Mouse (Mus musculus): ENCODE results near the gene Zswim1. TPM values are rescaled to one million over a fixed set of nuclear protein-coding genes. Genes with fewer than 3 reads are reported as not detected.
A peak's percentile ranks its signal among the peaks of the same experiment; 100 is the strongest.
"Not testable (repeated sequence)": the region's sequence is repeated elsewhere in the genome, so short reads cannot be mapped to it uniquely, and the experiment has no call there.

Gene Zswim1
- total RNA-seq, 2 experiments from 2014 or later = 18.1 to 18.2 TPM

- no peak for DNase-seq (ENCODE audit: low spot score in 2 of 2)
These were observed 29.9 kb upstream of the Zswim1 start for GRCm38 (mm10) chr2:164792400-164793190.

GRCm38 (mm10) chr2:164793236-164793635 is 29.2 kb upstream of the Zswim1 start:
- DNase-seq (ENCODE audit: low spot score in 2 of 2) = peak in 1 of 2 experiments; percentile 52

DNA sequence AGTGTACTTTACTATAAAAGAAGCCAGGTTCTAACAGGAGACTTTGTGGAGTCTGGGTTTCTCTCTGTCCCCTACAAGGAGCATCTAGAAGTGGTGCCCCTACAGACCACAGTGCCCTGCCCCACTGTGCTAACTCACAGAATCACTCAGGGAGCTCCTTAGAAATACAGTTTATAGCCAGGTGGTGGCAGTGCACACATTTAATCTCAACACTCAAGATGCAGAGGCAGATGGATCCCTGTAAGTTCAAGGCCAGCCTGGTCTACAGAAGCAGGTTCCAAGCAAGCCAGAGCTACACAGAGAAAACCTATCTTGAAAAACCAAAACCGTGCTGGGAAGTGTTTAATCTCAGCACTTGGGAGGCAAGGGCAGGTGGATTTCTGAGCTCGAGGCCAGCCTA is 28.7 kb upstream of the Zswim1 start:
- no peak for DNase-seq (ENCODE audit: low spot score in 2 of 2)

- peak; percentile 80 to 91 for DNase-seq (ENCODE audit: low spot score in 2 of 2)
These were observed 28.2 kb upstream of the Zswim1 start for GRCm38 (mm10) chr2:164794293-164794692.

DNA sequence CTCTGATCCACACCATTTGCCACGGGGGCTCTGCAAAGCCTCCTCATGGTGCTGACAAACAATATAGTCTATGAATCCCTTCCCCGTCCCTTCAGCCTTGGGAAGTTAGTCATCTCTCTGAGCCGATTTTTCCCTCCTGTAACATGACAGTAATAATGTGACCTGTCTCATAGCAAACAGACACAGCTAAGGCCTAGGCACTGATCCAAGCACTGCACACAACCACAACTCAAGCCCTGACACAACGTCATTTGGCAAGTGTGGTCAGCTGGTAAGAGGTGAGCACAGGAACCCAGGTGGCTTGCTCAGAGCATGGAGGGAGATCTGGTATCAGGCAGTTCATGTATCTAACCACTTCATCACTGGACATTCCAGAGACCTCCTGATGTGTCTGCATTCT is 26.6 kb upstream of the Zswim1 start:
- no peak for DNase-seq (ENCODE audit: low spot score in 2 of 2)

DNA sequence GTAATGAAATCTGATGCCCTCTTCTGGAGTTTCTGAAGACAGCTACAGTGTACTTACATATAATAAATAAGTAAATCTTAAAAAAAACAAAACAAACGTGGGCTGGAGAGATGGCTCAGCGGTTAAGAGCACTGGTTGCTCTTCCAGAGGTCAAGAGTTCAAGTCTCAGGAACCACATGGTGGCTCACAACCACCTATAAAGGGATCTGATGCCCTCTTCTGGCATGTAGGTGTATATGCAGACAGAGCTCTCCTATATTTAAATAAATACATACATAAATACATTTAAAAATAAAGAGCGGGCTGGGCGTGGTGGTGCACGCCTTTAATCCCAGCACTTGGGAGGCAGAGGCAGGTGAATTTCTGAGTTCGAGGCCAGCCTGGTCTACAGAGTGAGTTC is 23.9 kb upstream of the Zswim1 start:
- not testable (repeated sequence) for DNase-seq (ENCODE audit: low spot score in 2 of 2)

DNA sequence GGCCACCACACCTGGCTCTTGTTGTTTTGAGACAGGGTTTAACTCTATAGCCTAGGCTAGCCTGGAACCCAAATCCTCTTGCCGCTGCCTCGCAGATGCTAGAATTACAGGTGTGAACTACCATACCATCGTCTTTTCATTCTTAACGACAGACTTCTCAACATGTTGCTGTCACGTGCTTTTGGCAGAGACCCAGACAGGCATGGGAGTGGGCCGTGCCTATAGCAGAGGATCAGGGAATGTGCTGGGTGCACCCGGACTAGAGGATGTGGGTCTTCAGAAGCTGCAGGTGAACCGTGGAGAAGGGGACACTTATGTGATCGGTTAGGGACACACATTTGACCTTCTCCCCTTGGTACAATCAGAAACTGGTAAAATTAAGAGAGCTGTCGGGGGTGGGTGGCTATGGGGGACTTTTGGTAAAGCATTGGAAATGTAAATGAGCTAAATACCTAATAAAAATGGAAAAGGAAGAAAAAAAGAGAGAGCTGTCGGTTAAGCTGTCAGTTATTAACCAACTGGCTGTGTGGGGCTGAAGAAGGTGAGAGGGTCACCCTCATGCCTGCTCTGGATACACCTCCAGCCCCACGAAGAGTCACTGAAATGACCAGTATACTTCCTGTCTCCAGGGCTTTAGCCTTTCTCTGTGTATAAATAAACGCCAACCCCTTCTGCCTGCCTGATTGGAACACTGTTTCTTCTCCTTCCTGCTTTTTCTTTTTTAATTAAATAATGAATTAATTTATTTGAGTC is 22.1 kb upstream of the Zswim1 start:
- no peak for DNase-seq (ENCODE audit: low spot score in 2 of 2)

GRCm38 (mm10) chr2:164803201-164803920 is 19.1 kb upstream of the Zswim1 start:
- no peak for DNase-seq (ENCODE audit: low spot score in 2 of 2)

DNA sequence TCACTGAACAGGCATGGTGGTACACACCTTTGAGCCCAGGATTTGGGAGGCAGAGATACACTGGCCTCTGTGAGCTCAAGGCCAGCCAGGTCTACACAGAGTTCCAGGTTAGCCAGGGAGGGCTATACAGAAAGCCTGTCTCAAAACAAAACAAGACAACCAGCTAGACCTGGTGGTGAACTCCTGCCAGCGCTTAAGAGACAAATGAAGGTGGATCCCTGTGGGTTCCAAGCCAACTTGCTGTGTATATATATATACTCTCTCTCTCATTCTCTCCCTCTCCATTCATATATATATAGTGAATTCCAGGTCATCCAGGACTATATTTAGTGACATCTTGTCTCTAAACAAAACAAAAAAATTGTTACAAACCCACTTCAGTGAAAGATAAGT is 18.6 kb upstream of the Zswim1 start:
- no peak for DNase-seq (ENCODE audit: low spot score in 2 of 2)

DNA sequence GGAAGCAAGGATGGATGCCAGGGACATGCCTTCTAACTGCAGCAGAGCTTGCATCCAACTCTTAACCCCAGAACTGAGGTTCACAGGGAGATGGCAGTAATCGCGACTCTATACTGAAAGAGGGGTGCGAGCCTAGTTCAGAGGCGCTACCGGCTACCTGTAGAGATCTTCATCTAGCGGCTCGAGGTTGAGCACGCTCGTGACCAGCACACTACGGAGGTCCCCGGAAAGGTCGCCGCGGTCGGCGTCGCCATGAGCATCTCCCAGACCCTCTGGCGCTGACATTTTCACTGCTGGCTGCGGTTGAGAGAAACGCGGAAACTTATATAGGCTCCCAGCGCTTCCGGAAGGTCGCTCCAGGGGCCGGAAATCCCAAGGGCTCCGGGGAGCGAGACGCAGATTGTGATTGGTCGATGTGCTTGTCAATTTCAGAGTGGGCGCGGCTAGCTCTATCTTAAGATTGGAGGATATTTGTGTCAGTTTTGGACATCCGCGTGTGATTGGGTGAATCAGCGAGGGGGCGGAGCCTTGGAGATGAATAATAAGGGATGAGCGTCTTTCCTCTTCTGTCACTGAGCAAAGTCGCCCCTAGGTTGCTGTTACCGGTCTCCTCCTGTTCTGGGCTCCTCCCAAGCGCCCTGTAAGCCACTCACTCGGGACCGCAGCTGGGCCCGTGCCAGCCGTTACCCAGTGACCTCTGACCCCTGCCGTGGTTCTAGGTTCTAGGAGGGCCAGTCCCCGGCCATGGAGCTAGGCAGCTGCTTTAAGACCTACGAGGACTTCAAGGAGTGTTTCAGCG is 17.8 kb upstream of the Zswim1 start, which contains the start of the genes Acot8 and Zswim3:
Acot8 (minus strand) TSS at position 350 of the 799 bp plus-strand sequence.
Zswim3 (plus strand) TSS at position 566 of the 799 bp plus-strand sequence.
- DNase-seq (ENCODE audit: low spot score in 2 of 2) = peak; percentile 100

DNA sequence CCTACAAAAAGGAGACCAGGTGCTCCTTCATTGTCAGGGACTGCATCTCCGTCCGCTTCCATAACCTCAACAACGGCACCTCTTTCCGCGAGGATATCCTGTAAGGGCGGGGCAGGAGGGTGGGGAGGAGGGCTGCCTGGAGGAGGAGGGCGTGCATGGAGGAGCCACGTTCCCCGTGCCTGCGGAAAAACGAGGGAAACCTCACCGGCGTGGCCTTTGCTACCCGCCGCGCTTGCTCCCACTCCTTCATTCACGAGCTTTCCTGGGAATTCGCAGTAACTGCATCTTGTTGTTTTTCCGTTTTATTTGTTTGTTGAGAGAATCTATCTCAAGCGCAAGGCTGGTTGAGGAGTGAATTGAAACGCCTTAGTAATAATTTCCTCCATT is 17.2 kb upstream of the Zswim1 start:
- DNase-seq (ENCODE audit: low spot score in 2 of 2) = no peak

GRCm38 (mm10) chr2:164806614-164807013 is 15.9 kb upstream of the Zswim1 start:
- no peak for DNase-seq (ENCODE audit: low spot score in 2 of 2)

DNA sequence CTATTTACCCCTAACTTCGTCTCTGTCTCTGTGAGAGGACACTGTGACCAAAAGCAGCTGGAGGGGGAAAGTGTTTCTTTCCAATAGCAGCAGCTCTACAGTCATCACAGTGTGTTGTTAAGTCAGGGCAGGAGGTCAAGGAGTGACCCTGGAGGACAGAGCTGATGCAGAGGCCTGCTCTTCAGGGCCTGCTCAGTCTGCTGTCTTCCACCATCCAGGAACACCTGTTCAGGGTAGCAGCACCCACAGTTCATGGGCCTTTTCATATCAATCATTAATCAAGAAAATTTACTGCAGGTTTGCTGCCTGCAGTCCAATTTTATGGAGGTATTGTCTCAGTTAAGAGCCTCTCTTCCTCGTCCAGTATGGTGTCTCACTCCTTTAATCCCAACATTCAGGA is 8.9 kb upstream of the Zswim1 start:
- DNase-seq (ENCODE audit: low spot score in 2 of 2) = no peak

DNA sequence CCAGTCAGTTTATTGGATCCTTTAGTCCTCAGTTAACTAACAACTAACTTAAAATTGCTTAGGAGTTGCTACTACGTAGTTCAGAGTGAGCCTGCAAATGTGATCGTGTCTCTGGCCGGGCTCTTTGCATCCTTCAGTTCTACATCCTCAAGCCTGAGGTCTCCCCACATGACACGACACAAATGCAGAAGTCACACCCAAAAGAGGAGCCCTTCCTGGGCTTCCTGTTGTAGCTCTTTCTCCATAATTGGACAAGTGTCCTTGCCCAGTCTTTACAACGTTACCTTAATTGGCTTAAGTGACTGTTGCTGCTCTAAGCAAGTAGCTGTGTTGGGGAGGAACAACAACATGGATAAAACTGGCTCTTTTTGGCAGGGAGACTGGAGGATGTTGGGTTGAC is 7.1 kb upstream of the Zswim1 start:
- DNase-seq (ENCODE audit: low spot score in 2 of 2) = no peak

DNA sequence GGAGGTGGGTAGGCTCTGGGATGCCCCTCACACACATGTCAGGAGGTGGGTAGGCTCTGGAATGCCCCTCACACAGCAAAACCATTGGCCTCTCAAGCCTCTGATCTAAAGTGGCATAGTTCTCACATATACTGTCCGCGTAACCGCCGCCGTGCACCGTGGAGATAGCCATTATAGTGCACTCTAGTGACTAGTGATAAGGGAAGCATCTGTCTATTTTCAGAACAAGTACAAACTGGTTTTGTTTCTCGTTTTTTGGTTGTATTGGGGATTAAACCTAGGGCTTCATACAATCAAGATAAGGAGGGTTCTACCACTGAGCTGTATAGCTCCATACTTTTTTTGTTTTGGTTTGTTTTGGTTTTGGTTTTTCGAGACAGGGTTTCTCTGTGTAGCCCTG is 6.7 kb upstream of the Zswim1 start:
- no peak for DNase-seq (ENCODE audit: low spot score in 2 of 2)

GRCm38 (mm10) chr2:164817206-164817605 is 5.3 kb upstream of the Zswim1 start:
- no peak for DNase-seq (ENCODE audit: low spot score in 2 of 2)

GRCm38 (mm10) chr2:164817703-164818102 is 4.8 kb upstream of the Zswim1 start:
- DNase-seq (ENCODE audit: low spot score in 2 of 2) = no peak

DNA sequence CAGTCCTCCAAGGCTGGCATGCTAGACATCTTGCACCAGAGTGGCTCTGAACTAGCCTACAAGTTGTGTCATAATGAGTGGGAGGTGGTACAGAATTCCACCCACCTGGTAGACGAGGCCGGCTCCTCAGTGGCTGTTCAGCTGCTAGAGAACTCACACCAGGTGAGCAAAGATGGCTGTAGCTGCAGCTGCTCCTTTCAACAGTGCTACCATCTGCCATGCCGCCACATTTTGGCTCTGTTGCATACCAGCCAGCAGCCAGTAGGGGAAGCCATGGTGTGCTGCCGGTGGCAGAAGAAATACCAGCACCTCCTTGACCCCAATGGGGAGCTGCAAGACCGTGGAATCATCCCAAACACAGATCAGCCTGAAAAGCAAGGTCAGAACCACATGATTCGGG is 1.4 kb upstream of the Zswim1 start:
- DNase-seq (ENCODE audit: low spot score in 2 of 2) = no peak

DNA sequence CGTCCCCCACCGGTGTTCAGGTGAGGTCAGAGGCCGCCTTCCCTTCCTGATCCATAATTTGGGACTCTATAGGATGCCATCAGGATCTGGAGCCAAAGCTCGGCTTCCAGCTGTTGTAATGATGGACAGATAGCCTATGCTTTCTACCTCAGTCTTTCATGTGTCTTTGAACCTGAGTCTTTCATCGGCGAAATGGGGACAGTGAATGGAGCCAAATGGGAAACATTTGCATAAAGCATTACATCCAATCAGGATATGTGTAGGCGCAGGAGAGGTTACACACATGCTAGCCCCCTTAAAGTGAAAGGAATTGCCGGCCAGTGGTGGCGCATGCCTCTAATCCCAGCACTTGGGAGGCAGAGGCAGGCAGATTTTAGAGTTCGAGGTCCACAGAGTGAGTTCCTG is 697 bp downstream of the Zswim1 start:
- no peak for DNase-seq (ENCODE audit: low spot score in 2 of 2)

DNA sequence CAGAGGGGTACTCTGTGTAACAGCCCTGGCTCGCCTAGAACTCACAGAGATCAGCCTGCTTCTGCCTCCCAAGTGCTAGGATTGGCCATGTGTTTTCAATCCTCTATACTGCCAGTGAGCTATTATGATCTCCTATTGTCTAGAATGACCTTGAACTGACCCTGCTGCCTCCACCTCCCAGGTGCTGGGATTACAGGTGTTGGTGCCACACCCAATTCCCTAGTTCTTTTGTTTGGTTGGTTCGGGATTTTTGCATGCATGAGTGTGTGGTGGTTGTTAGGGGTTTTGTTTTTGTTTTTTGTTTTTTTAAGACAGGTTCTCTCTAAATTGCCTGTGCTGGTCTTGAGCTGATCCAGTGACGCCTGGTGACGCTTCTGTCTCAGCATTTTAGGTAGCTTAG is 1.5 kb downstream of the Zswim1 start:
- no peak for DNase-seq (ENCODE audit: low spot score in 2 of 2)

DNA sequence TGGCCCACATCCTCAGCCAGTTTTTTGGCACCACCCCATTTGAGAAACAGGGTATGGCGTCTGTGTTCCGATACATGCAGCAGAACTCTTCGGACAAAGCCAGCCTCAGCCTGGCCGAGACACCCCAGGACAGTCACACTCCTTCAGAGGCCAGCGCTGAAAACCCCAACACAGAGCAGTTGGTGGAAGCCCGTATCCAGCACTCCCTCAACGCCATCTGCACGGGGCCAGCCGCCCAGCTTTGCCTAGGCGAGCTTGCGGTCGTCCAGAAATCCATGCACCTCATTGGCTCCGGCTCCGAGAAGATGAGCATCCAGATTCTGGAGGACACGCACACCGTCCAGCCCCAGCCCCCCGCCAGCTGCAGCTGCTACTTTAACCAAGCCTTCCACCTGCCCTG is 3.0 kb downstream of the Zswim1 start:
- DNase-seq (ENCODE audit: low spot score in 2 of 2) = no peak
